Mouse (Mus musculus): ENCODE measurements at regions not wholly inside any gene's neighbourhood (a gene's known extent, or its start where the extent isn't known, plus 50 kb on each side); places are given as distances from the start of the nearest gene placed in this dataset.
A peak's percentile ranks its signal among the peaks of the same experiment; 100 is the strongest.

GRCm38 (mm10) chr1:73830486-73831132 lies 293.6 kb downstream of the Tns1 start:
- no peak overlapping the region for H3K4me2 ChIP-seq (replicated peaks)
- H3K9me3 ChIP-seq = no peaks in the 10 kb centered on the region
- H3K9ac ChIP-seq = no peak overlapping the region
- H3K4me1 ChIP-seq = peaks cover 13% of the 10 kb centered on the region
- WGBS = 63% methylated on average over 9 of the region's 9 CpGs
- H3K36me3 ChIP-seq = no peaks in the 10 kb centered on the region
- no peak for ATAC-seq (ENCODE audit: insufficient number of reproducible peaks, insufficient read depth, low FRiP score, low TSS enrichment)
- no peak overlapping the region for H3K4me3 ChIP-seq
- no peaks in the 10 kb centered on the region for H3K27me3 ChIP-seq
- no peak overlapping the region for H3K27ac ChIP-seq

GRCm38 (mm10) chr1:73828996-73829395 lies 295.3 kb downstream of the Tns1 start:
- no peak for ATAC-seq (ENCODE audit: insufficient number of reproducible peaks, insufficient read depth, low FRiP score, low TSS enrichment)
- H3K4me1 ChIP-seq = peaks cover 20% of the 10 kb centered on the region
- H3K9me3 ChIP-seq = no peaks in the 10 kb centered on the region
- no peak overlapping the region for H3K27ac ChIP-seq
- H3K27me3 ChIP-seq = no peaks in the 10 kb centered on the region
- H3K36me3 ChIP-seq = no peaks in the 10 kb centered on the region
- H3K4me2 ChIP-seq (replicated peaks) = no peak overlapping the region
- H3K9ac ChIP-seq = no peak overlapping the region
- WGBS = 73% methylated on average over 10 of the region's 10 CpGs
- no peak overlapping the region for H3K4me3 ChIP-seq

- no peaks in the 10 kb centered on the region for H3K36me3 ChIP-seq
- no peaks in the 10 kb centered on the region for H3K9me3 ChIP-seq
- no peak overlapping the region for H3K9ac ChIP-seq
- H3K4me3 ChIP-seq = no peak overlapping the region
- peak; percentile 33; the same call in 1 of the 2 replicates for ATAC-seq (ENCODE audit: insufficient number of reproducible peaks, insufficient read depth, low FRiP score, low TSS enrichment)
- 34% methylated on average over 15 of the region's 15 CpGs for WGBS
- no peak overlapping the region for H3K4me2 ChIP-seq (replicated peaks)
- peak overlapping the region; percentile 41; the same call in 1 of the 2 replicates for H3K27ac ChIP-seq
- H3K27me3 ChIP-seq = no peaks in the 10 kb centered on the region
- H3K4me1 ChIP-seq = peaks cover 26% of the 10 kb centered on the region
Measured at GRCm38 (mm10) chr1:73826243-73826930, 297.9 kb downstream of the Tns1 start.

GRCm38 (mm10) chr1:73824406-73825184 lies 299.7 kb downstream of the Tns1 start:
- H3K4me3 ChIP-seq = no peak overlapping the region
- H3K4me1 ChIP-seq = peaks cover 26% of the 10 kb centered on the region
- H3K4me2 ChIP-seq (replicated peaks) = no peak overlapping the region
- peak overlapping the region; percentile 57; the same call in 1 of the 2 replicates for H3K27ac ChIP-seq
- no peaks in the 10 kb centered on the region for H3K9me3 ChIP-seq
- H3K36me3 ChIP-seq = no peaks in the 10 kb centered on the region
- H3K9ac ChIP-seq = no peak overlapping the region
- WGBS = 46% methylated on average over 8 of the region's 8 CpGs
- H3K27me3 ChIP-seq = no peaks in the 10 kb centered on the region
- no peak; the same call in 1 of the 2 replicates for ATAC-seq (ENCODE audit: insufficient number of reproducible peaks, insufficient read depth, low FRiP score, low TSS enrichment)

- Histone ChIP-seq H3K4me1 (peaks cover 22% of the 10 kb centered on the region), H3K9me3 (no peaks in the 10 kb centered on the region), H3K9ac (no peak overlapping the region), H3K27ac (no peak overlapping the region), H3K4me2 (replicated peaks) (no peak overlapping the region), H3K27me3 (no peaks in the 10 kb centered on the region), H3K36me3 (no peaks in the 10 kb centered on the region), H3K4me3 (no peak overlapping the region)
- ATAC-seq (ENCODE audit: insufficient number of reproducible peaks, insufficient read depth, low FRiP score, low TSS enrichment) = no peak
- 81% methylated on average over 10 of the region's 10 CpGs for WGBS
Measured at GRCm38 (mm10) chr1:73823726-73824125, 300.5 kb downstream of the Tns1 start.

- peaks cover 17% of the 10 kb centered on the region; the same call in 1 of the 2 replicates for H3K4me1 ChIP-seq
- no peaks in the 10 kb centered on the region for H3K36me3 ChIP-seq
- H3K27ac ChIP-seq = no peak overlapping the region
- H3K9ac ChIP-seq = no peak overlapping the region
- 45% methylated on average over 6 of the region's 6 CpGs for WGBS
- no peaks in the 10 kb centered on the region for H3K27me3 ChIP-seq
- no peak for ATAC-seq (ENCODE audit: insufficient number of reproducible peaks, insufficient read depth, low FRiP score, low TSS enrichment)
- H3K4me2 ChIP-seq (replicated peaks) = no peak overlapping the region
- H3K4me3 ChIP-seq = no peak overlapping the region
- H3K9me3 ChIP-seq = no peaks in the 10 kb centered on the region
Measured at GRCm38 (mm10) chr1:73822616-73823015, 301.6 kb downstream of the Tns1 start.

GRCm38 (mm10) chr1:73820701-73821100 lies 303.5 kb downstream of the Tns1 start:
- 54% methylated on average over 7 of the region's 7 CpGs for WGBS
- no peak overlapping the region for H3K27ac ChIP-seq
- ATAC-seq (ENCODE audit: insufficient number of reproducible peaks, insufficient read depth, low FRiP score, low TSS enrichment) = no peak
- no peak overlapping the region for H3K9ac ChIP-seq
- no peak overlapping the region for H3K4me3 ChIP-seq
- H3K36me3 ChIP-seq = no peaks in the 10 kb centered on the region
- H3K4me1 ChIP-seq = peaks cover 13% of the 10 kb centered on the region; the same call in 1 of the 2 replicates
- H3K27me3 ChIP-seq = no peaks in the 10 kb centered on the region
- H3K4me2 ChIP-seq (replicated peaks) = no peak overlapping the region
- no peaks in the 10 kb centered on the region for H3K9me3 ChIP-seq

GRCm38 (mm10) chr1:73807206-73807605 lies 317.0 kb downstream of the Tns1 start:
- Histone ChIP-seq H3K36me3 (no peaks in the 10 kb centered on the region), H3K27ac (no peak overlapping the region), H3K9me3 (no peaks in the 10 kb centered on the region), H3K4me3 (no peak overlapping the region), H3K27me3 (no peaks in the 10 kb centered on the region), H3K4me1 (no peaks in the 10 kb centered on the region), H3K4me2 (replicated peaks) (no peak overlapping the region), H3K9ac (no peak overlapping the region)
- no peak for ATAC-seq (ENCODE audit: insufficient number of reproducible peaks, insufficient read depth, low FRiP score, low TSS enrichment)
- WGBS = 90% methylated on average over 3 of the region's 3 CpGs

- Histone ChIP-seq H3K27me3 (no peaks in the 10 kb centered on the region), H3K4me1 (no peaks in the 10 kb centered on the region), H3K4me3 (no peak overlapping the region), H3K9me3 (no peaks in the 10 kb centered on the region), H3K36me3 (no peaks in the 10 kb centered on the region), H3K27ac (no peak overlapping the region), H3K9ac (no peak overlapping the region), H3K4me2 (replicated peaks) (no peak overlapping the region)
- no peak for ATAC-seq (ENCODE audit: insufficient number of reproducible peaks, insufficient read depth, low FRiP score, low TSS enrichment)
- WGBS = 84% methylated on average over 9 of the region's 9 CpGs
Measured at GRCm38 (mm10) chr1:73805156-73805555, 319.1 kb downstream of the Tns1 start.

- Histone ChIP-seq H3K4me1 (no peaks in the 10 kb centered on the region), H3K36me3 (no peaks in the 10 kb centered on the region), H3K27me3 (no peaks in the 10 kb centered on the region), H3K4me2 (replicated peaks) (no peak overlapping the region), H3K4me3 (no peak overlapping the region), H3K9ac (no peak overlapping the region), H3K27ac (no peak overlapping the region), H3K9me3 (no peaks in the 10 kb centered on the region)
- 73% methylated on average over 1 of the region's 1 CpGs for WGBS
- ATAC-seq (ENCODE audit: insufficient number of reproducible peaks, insufficient read depth, low FRiP score, low TSS enrichment) = no peak
Measured at GRCm38 (mm10) chr1:73799996-73800395, 324.3 kb downstream of the Tns1 start.

- Histone ChIP-seq H3K9ac (no peak overlapping the region), H3K4me1 (no peaks in the 10 kb centered on the region), H3K9me3 (no peaks in the 10 kb centered on the region), H3K27me3 (no peaks in the 10 kb centered on the region), H3K36me3 (no peaks in the 10 kb centered on the region), H3K27ac (no peak overlapping the region), H3K4me3 (no peak overlapping the region), H3K4me2 (replicated peaks) (no peak overlapping the region)
- whole genome bisulfite sequencing = 58% methylated on average over 8 of the region's 8 CpGs
- no peak for ATAC-seq (ENCODE audit: insufficient number of reproducible peaks, insufficient read depth, low FRiP score, low TSS enrichment)
Measured at GRCm38 (mm10) chr1:73799246-73799645, 325.0 kb downstream of the Tns1 start.

GRCm38 (mm10) chr1:73797858-73798257 lies 326.4 kb downstream of the Tns1 start:
- Histone ChIP-seq H3K36me3 (no peaks in the 10 kb centered on the region), H3K27me3 (no peaks in the 10 kb centered on the region), H3K4me2 (replicated peaks) (no peak overlapping the region), H3K27ac (no peak overlapping the region), H3K9me3 (no peaks in the 10 kb centered on the region), H3K4me1 (no peaks in the 10 kb centered on the region), H3K9ac (no peak overlapping the region), H3K4me3 (no peak overlapping the region)
- WGBS = 77% methylated on average over 2 of the region's 2 CpGs
- ATAC-seq (ENCODE audit: insufficient number of reproducible peaks, insufficient read depth, low FRiP score, low TSS enrichment) = no peak
